Mouse (Mus musculus): ENCODE data around the gene Pnck. TPM values are rescaled to one million over a fixed set of nuclear protein-coding genes. Genes with fewer than 3 reads are reported as not detected.

The Pnck gene
- total RNA-seq (2014; rRNA removed), result not detected in 2 replicates
- polyA plus RNA-seq (2012; rRNA removed), result 0.07 TPM in 1 of 2 replicates, not detected in the other

- Histone ChIP-seq H3K36me3 (ENCODE audit: control insufficient read depth, insufficient read depth, low read length) (no peaks in the 10 kb centered on the region), H3K27ac (replicated peaks; ENCODE audit: insufficient read depth, low read depth, low read length) (no peak within 1 kb of the TSS), H3K9ac (ENCODE audit: low read depth, low read length) (0 out of 2 replicates have a peak within 1 kb of the TSS, but pooled peaks have one; percentile 29), H3K79me2 (ENCODE audit: control insufficient read depth, insufficient read depth, low read length) (no peaks in the 10 kb centered on the region), H3K4me1 (ENCODE audit: control insufficient read depth, insufficient read depth, low read length) (peaks cover 2% of the 10 kb centered on the region; the same call in 1 of the 2 replicates), H3K27me3 (ENCODE audit: control insufficient read depth, insufficient read depth, low read length) (0 out of 2 replicates have a peak, but pooled peaks cover 2% of the 10 kb centered on the region), H3K4me3 (ENCODE audit: insufficient read depth, low read depth, low read length) (peak within 1 kb of the TSS; percentile 41; the same call in 1 of the 2 replicates)
- no peak for DNase-seq (ENCODE audit: extremely low read depth, low read depth, low spot score)
- 5% methylated on average over 37 of the region's 57 CpGs for WGBS
- no peak for TF ChIP-seq CTCF (IDR thresholded peaks at IDR 0.05; ENCODE audit: low read depth, low read length)
- no peak for TF ChIP-seq POLR2A (IDR thresholded peaks at IDR 0.05; ENCODE audit: extremely low read depth, insufficient read depth, low read length)
Measured at GRCm38 (mm10) chrX:73659575-73660283, at the start of gene Pnck. Pnck (minus strand) TSS chrX:73660117.

GRCm38 (mm10) chrX:73700472-73700871 lies 40.6 kb upstream of the Pnck start:
- peaks cover 8% of the 10 kb centered on the region; the same call in 1 of the 2 replicates for H3K36me3 ChIP-seq (ENCODE audit: control insufficient read depth, insufficient read depth, low read length)
- H3K79me2 ChIP-seq (ENCODE audit: control insufficient read depth, insufficient read depth, low read length), result no peaks in the 10 kb centered on the region
- no peak overlapping the region for H3K4me3 ChIP-seq (ENCODE audit: insufficient read depth, low read depth, low read length)
- H3K4me1 ChIP-seq (ENCODE audit: control insufficient read depth, insufficient read depth, low read length), result no peaks in the 10 kb centered on the region
- H3K9ac ChIP-seq (ENCODE audit: low read depth, low read length), result no peak overlapping the region
- H3K27ac ChIP-seq (replicated peaks; ENCODE audit: insufficient read depth, low read depth, low read length), result no peak overlapping the region
- no peak for TF ChIP-seq POLR2A (IDR thresholded peaks at IDR 0.05; ENCODE audit: extremely low read depth, insufficient read depth, low read length)
- no peak for TF ChIP-seq CTCF (IDR thresholded peaks at IDR 0.05; ENCODE audit: low read depth, low read length)
- 74% methylated on average over 1 of the region's 1 CpGs for WGBS
- H3K27me3 ChIP-seq (ENCODE audit: control insufficient read depth, insufficient read depth, low read length), result no peaks in the 10 kb centered on the region
- no peak for DNase-seq (ENCODE audit: extremely low read depth, low read depth, low spot score)

GRCm38 (mm10) chrX:73690917-73691629 lies 31.2 kb upstream of the Pnck start:
- Histone ChIP-seq H3K36me3 (ENCODE audit: control insufficient read depth, insufficient read depth, low read length) (peaks cover 19% of the 10 kb centered on the region), H3K4me3 (ENCODE audit: insufficient read depth, low read depth, low read length) (no peak overlapping the region), H3K27me3 (ENCODE audit: control insufficient read depth, insufficient read depth, low read length) (no peaks in the 10 kb centered on the region), H3K27ac (replicated peaks; ENCODE audit: insufficient read depth, low read depth, low read length) (no peak overlapping the region), H3K4me1 (ENCODE audit: control insufficient read depth, insufficient read depth, low read length) (no peaks in the 10 kb centered on the region), H3K9ac (ENCODE audit: low read depth, low read length) (no peak overlapping the region), H3K79me2 (ENCODE audit: control insufficient read depth, insufficient read depth, low read length) (no peaks in the 10 kb centered on the region)
- WGBS, result 71% methylated on average over 5 of the region's 5 CpGs
- TF ChIP-seq CTCF (IDR thresholded peaks at IDR 0.05; ENCODE audit: low read depth, low read length) (peak; percentile 71), POLR2A (IDR thresholded peaks at IDR 0.05; ENCODE audit: extremely low read depth, insufficient read depth, low read length) (no peak)
- peak; percentile 17 for DNase-seq (ENCODE audit: extremely low read depth, low read depth, low spot score)

GRCm38 (mm10) chrX:73685629-73686028 lies 25.7 kb upstream of the Pnck start:
- no peak overlapping the region for H3K27ac ChIP-seq (replicated peaks; ENCODE audit: insufficient read depth, low read depth, low read length)
- no peaks in the 10 kb centered on the region for H3K79me2 ChIP-seq (ENCODE audit: control insufficient read depth, insufficient read depth, low read length)
- H3K9ac ChIP-seq (ENCODE audit: low read depth, low read length), result no peak overlapping the region
- 64% methylated on average over 3 of the region's 3 CpGs for WGBS
- no peaks in the 10 kb centered on the region for H3K27me3 ChIP-seq (ENCODE audit: control insufficient read depth, insufficient read depth, low read length)
- peaks cover 21% of the 10 kb centered on the region for H3K36me3 ChIP-seq (ENCODE audit: control insufficient read depth, insufficient read depth, low read length)
- DNase-seq (ENCODE audit: extremely low read depth, low read depth, low spot score), result peak; percentile 43
- TF ChIP-seq CTCF (IDR thresholded peaks at IDR 0.05; ENCODE audit: low read depth, low read length) (no peak), POLR2A (IDR thresholded peaks at IDR 0.05; ENCODE audit: extremely low read depth, insufficient read depth, low read length) (no peak)
- peaks cover 12% of the 10 kb centered on the region; the same call in 1 of the 2 replicates for H3K4me1 ChIP-seq (ENCODE audit: control insufficient read depth, insufficient read depth, low read length)
- H3K4me3 ChIP-seq (ENCODE audit: insufficient read depth, low read depth, low read length), result no peak overlapping the region

- TF ChIP-seq POLR2A (IDR thresholded peaks at IDR 0.05; ENCODE audit: extremely low read depth, insufficient read depth, low read length) (no peak), CTCF (IDR thresholded peaks at IDR 0.05; ENCODE audit: low read depth, low read length) (no peak)
- Histone ChIP-seq H3K36me3 (ENCODE audit: control insufficient read depth, insufficient read depth, low read length) (peaks cover 20% of the 10 kb centered on the region), H3K9ac (ENCODE audit: low read depth, low read length) (no peak overlapping the region), H3K4me3 (ENCODE audit: insufficient read depth, low read depth, low read length) (no peak overlapping the region), H3K79me2 (ENCODE audit: control insufficient read depth, insufficient read depth, low read length) (no peaks in the 10 kb centered on the region), H3K4me1 (ENCODE audit: control insufficient read depth, insufficient read depth, low read length) (peaks cover 12% of the 10 kb centered on the region; the same call in 1 of the 2 replicates), H3K27me3 (ENCODE audit: control insufficient read depth, insufficient read depth, low read length) (no peaks in the 10 kb centered on the region), H3K27ac (replicated peaks; ENCODE audit: insufficient read depth, low read depth, low read length) (peak overlapping the region; percentile 15; the same call in 1 of the 2 replicates)
- DNase-seq (ENCODE audit: extremely low read depth, low read depth, low spot score), result peak; percentile 39
Measured at GRCm38 (mm10) chrX:73684978-73685377, 25.1 kb upstream of the Pnck start.

Measured in liver, adult 2 months (tissue).